Mouse (Mus musculus) heart, adult 9 months (tissue): Measurements from ENCODE around the gene Gdf9.
A peak's percentile ranks its signal among the peaks of the same experiment; 100 is the strongest.
"Not testable (repeated sequence)": the region's sequence is repeated elsewhere in the genome, so short reads cannot be mapped to it uniquely, and the experiment has no call there.

Experiments
- DNase-seq, 2 experiments: peaks; one replicate each; pipeline ENCODE4 v3.0.0; 2022; ENCODE audit warnings: low spot score in 2 of 2

The Gdf9 gene

GRCm38 (mm10) chr11:53430670-53431346 is at the start of gene Gdf9, which contains the start of gene Uqcrq:
Gene Gdf9, plus strand, starts transcription at chr11:53431023.
Gene Uqcrq, minus strand, starts transcription at chr11:53430831.
- DNase-seq: peak; percentile 99

GRCm38 (mm10) chr11:53383758-53384428 is 46.9 kb upstream of the Gdf9 start:
- DNase-seq: no peak

GRCm38 (mm10) chr11:53393856-53394255 is 37.0 kb upstream of the Gdf9 start:
- DNase-seq: no peak

GRCm38 (mm10) chr11:53403638-53404037 is 27.2 kb upstream of the Gdf9 start:
- DNase-seq: no peak

GRCm38 (mm10) chr11:53411738-53412137 is 19.1 kb upstream of the Gdf9 start:
- DNase-seq: no peak

- DNase-seq: no peak
Measured at GRCm38 (mm10) chr11:53413871-53414270, 17.0 kb upstream of the Gdf9 start.

GRCm38 (mm10) chr11:53418048-53418447 is 12.8 kb upstream of the Gdf9 start:
- no peak for DNase-seq

GRCm38 (mm10) chr11:53423036-53423435 is 7.8 kb upstream of the Gdf9 start, which contains the start of gene Leap2:
Gene Leap2, minus strand, starts transcription at chr11:53423170.
- no peak for DNase-seq

GRCm38 (mm10) chr11:53424826-53425225 is 6.0 kb upstream of the Gdf9 start:
- DNase-seq: no peak

GRCm38 (mm10) chr11:53425251-53425650 is 5.6 kb upstream of the Gdf9 start:
- DNase-seq: no peak

- DNase-seq: no peak
Measured at GRCm38 (mm10) chr11:53425711-53426255, 5.0 kb upstream of the Gdf9 start.

- not testable (repeated sequence) for DNase-seq
Measured at GRCm38 (mm10) chr11:53426914-53427313, 3.9 kb upstream of the Gdf9 start.

GRCm38 (mm10) chr11:53427993-53428715 is 2.7 kb upstream of the Gdf9 start:
- no peak for DNase-seq

- DNase-seq: no peak
Measured at GRCm38 (mm10) chr11:53428716-53429057, 2.1 kb upstream of the Gdf9 start.

GRCm38 (mm10) chr11:53429182-53429581 is 1.6 kb upstream of the Gdf9 start:
- no peak for DNase-seq

- no peak for DNase-seq
Measured at GRCm38 (mm10) chr11:53430300-53430669, 538 bp upstream of the Gdf9 start.

- DNase-seq: peak; percentile 18 to 22
Measured at GRCm38 (mm10) chr11:53431347-53432056, 679 bp downstream of the Gdf9 start.

- DNase-seq: no peak
Measured at GRCm38 (mm10) chr11:53433057-53433456, 2.2 kb downstream of the Gdf9 start.

GRCm38 (mm10) chr11:53435504-53435903 is 4.7 kb downstream of the Gdf9 start:
- DNase-seq: no peak

- DNase-seq: no peak
Measured at GRCm38 (mm10) chr11:53436338-53436737, 5.5 kb downstream of the Gdf9 start.

- DNase-seq: no peak
Measured at GRCm38 (mm10) chr11:53441921-53442320, 11.1 kb downstream of the Gdf9 start.

GRCm38 (mm10) chr11:53443861-53444260 is 13.0 kb downstream of the Gdf9 start:
- no peak for DNase-seq
